Mouse (Mus musculus): Measurements from ENCODE around the gene Kcnma1. TPM values are rescaled to one million over a fixed set of nuclear protein-coding genes. Genes with fewer than 3 reads are reported as not detected.

Kcnma1 gene
- polyA plus RNA-seq, 1 experiment from 2014 or later = 2.0 TPM

- H3K36me3 ChIP-seq (ENCODE audit: insufficient read depth, low read length) = no peaks in the 10 kb centered on the region
- peaks cover 3% of the 10 kb centered on the region; the same call in 1 of the 2 replicates for H3K27me3 ChIP-seq (ENCODE audit: insufficient read depth, low read length)
- no peaks in the 10 kb centered on the region for H3K9me3 ChIP-seq (ENCODE audit: low read length)
- WGBS = 78% methylated on average over 9 of the region's 9 CpGs
- H3K9ac ChIP-seq (replicated peaks; ENCODE audit: low read length) = no peak overlapping the region
- H3K27ac ChIP-seq (ENCODE audit: low read length) = no peak overlapping the region
- H3K4me3 ChIP-seq (ENCODE audit: low read length) = no peak overlapping the region
- no peak overlapping the region for H3K4me2 ChIP-seq (replicated peaks; ENCODE audit: low read depth, low read length)
- ATAC-seq (ENCODE audit: low FRiP score, low TSS enrichment) = no peak
- H3K4me1 ChIP-seq (ENCODE audit: insufficient read depth, low read length) = no peaks in the 10 kb centered on the region
Measured at GRCm38 (mm10) chr14:23587451-23587850, 426.8 kb downstream of the Kcnma1 start.

- Histone ChIP-seq H3K4me2 (replicated peaks; ENCODE audit: low read depth, low read length) (no peak overlapping the region), H3K4me1 (ENCODE audit: insufficient read depth, low read length) (no peaks in the 10 kb centered on the region), H3K27ac (ENCODE audit: low read length) (no peak overlapping the region), H3K27me3 (ENCODE audit: insufficient read depth, low read length) (peaks cover 6% of the 10 kb centered on the region; the same call in 1 of the 2 replicates), H3K9me3 (ENCODE audit: low read length) (no peaks in the 10 kb centered on the region), H3K4me3 (ENCODE audit: low read length) (no peak overlapping the region), H3K9ac (replicated peaks; ENCODE audit: low read length) (no peak overlapping the region), H3K36me3 (ENCODE audit: insufficient read depth, low read length) (no peaks in the 10 kb centered on the region)
- WGBS = 15% methylated on average over 2 of the region's 2 CpGs
- ATAC-seq (ENCODE audit: low FRiP score, low TSS enrichment) = no peak
Measured at GRCm38 (mm10) chr14:23583235-23583634, 431.1 kb downstream of the Kcnma1 start.

GRCm38 (mm10) chr14:23581282-23581681 is 433.0 kb downstream of the Kcnma1 start:
- Histone ChIP-seq H3K4me3 (ENCODE audit: low read length) (no peak overlapping the region), H3K27ac (ENCODE audit: low read length) (no peak overlapping the region), H3K9me3 (ENCODE audit: low read length) (no peaks in the 10 kb centered on the region), H3K27me3 (ENCODE audit: insufficient read depth, low read length) (peaks cover 3% of the 10 kb centered on the region; the same call in 1 of the 2 replicates), H3K9ac (replicated peaks; ENCODE audit: low read length) (no peak overlapping the region), H3K4me1 (ENCODE audit: insufficient read depth, low read length) (no peaks in the 10 kb centered on the region), H3K36me3 (ENCODE audit: insufficient read depth, low read length) (no peaks in the 10 kb centered on the region), H3K4me2 (replicated peaks; ENCODE audit: low read depth, low read length) (no peak overlapping the region)
- no peak for ATAC-seq (ENCODE audit: low FRiP score, low TSS enrichment)
- 77% methylated on average over 3 of the region's 3 CpGs for WGBS

- no peaks in the 10 kb centered on the region for H3K36me3 ChIP-seq (ENCODE audit: insufficient read depth, low read length)
- H3K4me2 ChIP-seq (replicated peaks; ENCODE audit: low read depth, low read length) = no peak overlapping the region
- WGBS = 2% methylated on average over 2 of the region's 2 CpGs
- H3K4me1 ChIP-seq (ENCODE audit: insufficient read depth, low read length) = no peaks in the 10 kb centered on the region
- H3K9me3 ChIP-seq (ENCODE audit: low read length) = no peaks in the 10 kb centered on the region
- no peak overlapping the region for H3K9ac ChIP-seq (replicated peaks; ENCODE audit: low read length)
- ATAC-seq (ENCODE audit: low FRiP score, low TSS enrichment) = no peak
- H3K4me3 ChIP-seq (ENCODE audit: low read length) = no peak overlapping the region
- no peak overlapping the region for H3K27ac ChIP-seq (ENCODE audit: low read length)
- H3K27me3 ChIP-seq (ENCODE audit: insufficient read depth, low read length) = peaks cover 3% of the 10 kb centered on the region; the same call in 1 of the 2 replicates
Measured at GRCm38 (mm10) chr14:23575951-23576350, 438.3 kb downstream of the Kcnma1 start.

GRCm38 (mm10) chr14:23574136-23574535 is 440.2 kb downstream of the Kcnma1 start:
- no peak overlapping the region for H3K9ac ChIP-seq (replicated peaks; ENCODE audit: low read length)
- H3K4me1 ChIP-seq (ENCODE audit: insufficient read depth, low read length) = no peaks in the 10 kb centered on the region
- WGBS = 76% methylated on average over 4 of the region's 4 CpGs
- no peak overlapping the region for H3K27ac ChIP-seq (ENCODE audit: low read length)
- no peak for ATAC-seq (ENCODE audit: low FRiP score, low TSS enrichment)
- no peak overlapping the region for H3K4me3 ChIP-seq (ENCODE audit: low read length)
- H3K9me3 ChIP-seq (ENCODE audit: low read length) = no peaks in the 10 kb centered on the region
- no peak overlapping the region for H3K4me2 ChIP-seq (replicated peaks; ENCODE audit: low read depth, low read length)
- no peaks in the 10 kb centered on the region; the same call in 1 of the 2 replicates for H3K27me3 ChIP-seq (ENCODE audit: insufficient read depth, low read length)
- H3K36me3 ChIP-seq (ENCODE audit: insufficient read depth, low read length) = no peaks in the 10 kb centered on the region

- no peaks in the 10 kb centered on the region for H3K36me3 ChIP-seq (ENCODE audit: insufficient read depth, low read length)
- no peaks in the 10 kb centered on the region for H3K9me3 ChIP-seq (ENCODE audit: low read length)
Measured at GRCm38 (mm10) chr14:23573385-23573784, 440.9 kb downstream of the Kcnma1 start.

GRCm38 (mm10) chr14:23572778-23573177 is 441.5 kb downstream of the Kcnma1 start:
- no peak for ATAC-seq (ENCODE audit: low FRiP score, low TSS enrichment)
- H3K9ac ChIP-seq (replicated peaks; ENCODE audit: low read length) = no peak overlapping the region
- 62% methylated on average over 1 of the region's 1 CpGs for WGBS
- H3K4me3 ChIP-seq (ENCODE audit: low read length) = no peak overlapping the region
- H3K4me1 ChIP-seq (ENCODE audit: insufficient read depth, low read length) = no peaks in the 10 kb centered on the region
- H3K36me3 ChIP-seq (ENCODE audit: insufficient read depth, low read length) = no peaks in the 10 kb centered on the region
- H3K27me3 ChIP-seq (ENCODE audit: insufficient read depth, low read length) = no peaks in the 10 kb centered on the region; the same call in 1 of the 2 replicates
- no peak overlapping the region for H3K27ac ChIP-seq (ENCODE audit: low read length)
- H3K4me2 ChIP-seq (replicated peaks; ENCODE audit: low read depth, low read length) = no peak overlapping the region
- H3K9me3 ChIP-seq (ENCODE audit: low read length) = no peaks in the 10 kb centered on the region

More at GRCm38 (mm10) chr14:23573385-23573784, 440.9 kb downstream of the Kcnma1 start:
- no peak overlapping the region for H3K4me2 ChIP-seq (replicated peaks; ENCODE audit: low read depth, low read length)
- 66% methylated on average over 3 of the region's 3 CpGs for WGBS
- ATAC-seq (ENCODE audit: low FRiP score, low TSS enrichment) = no peak
- H3K4me3 ChIP-seq (ENCODE audit: low read length) = no peak overlapping the region
- no peak overlapping the region for H3K27ac ChIP-seq (ENCODE audit: low read length)
- H3K27me3 ChIP-seq (ENCODE audit: insufficient read depth, low read length) = no peaks in the 10 kb centered on the region; the same call in 1 of the 2 replicates
- H3K4me1 ChIP-seq (ENCODE audit: insufficient read depth, low read length) = no peaks in the 10 kb centered on the region
- no peak overlapping the region for H3K9ac ChIP-seq (replicated peaks; ENCODE audit: low read length)

GRCm38 (mm10) chr14:23570251-23570650 is 444.0 kb downstream of the Kcnma1 start:
- no peak overlapping the region for H3K4me3 ChIP-seq (ENCODE audit: low read length)
- 0 out of 2 replicates have a peak, but pooled peaks cover 3% of the 10 kb centered on the region for H3K4me1 ChIP-seq (ENCODE audit: insufficient read depth, low read length)
- ATAC-seq (ENCODE audit: low FRiP score, low TSS enrichment) = no peak
- no peak overlapping the region for H3K4me2 ChIP-seq (replicated peaks; ENCODE audit: low read depth, low read length)
- no peaks in the 10 kb centered on the region for H3K27me3 ChIP-seq (ENCODE audit: insufficient read depth, low read length)
- 0 out of 2 replicates have a peak, but pooled peaks cover 3% of the 10 kb centered on the region for H3K9me3 ChIP-seq (ENCODE audit: low read length)
- H3K27ac ChIP-seq (ENCODE audit: low read length) = no peak overlapping the region
- no peak overlapping the region for H3K9ac ChIP-seq (replicated peaks; ENCODE audit: low read length)
- WGBS = 68% methylated on average over 1 of the region's 1 CpGs
- H3K36me3 ChIP-seq (ENCODE audit: insufficient read depth, low read length) = no peaks in the 10 kb centered on the region

GRCm38 (mm10) chr14:23565931-23566330 is 448.4 kb downstream of the Kcnma1 start:
- Histone ChIP-seq H3K27ac (ENCODE audit: low read length) (no peak overlapping the region), H3K27me3 (ENCODE audit: insufficient read depth, low read length) (no peaks in the 10 kb centered on the region), H3K36me3 (ENCODE audit: insufficient read depth, low read length) (no peaks in the 10 kb centered on the region), H3K4me2 (replicated peaks; ENCODE audit: low read depth, low read length) (no peak overlapping the region), H3K4me3 (ENCODE audit: low read length) (no peak overlapping the region), H3K9ac (replicated peaks; ENCODE audit: low read length) (no peak overlapping the region), H3K4me1 (ENCODE audit: insufficient read depth, low read length) (peaks cover 12% of the 10 kb centered on the region), H3K9me3 (ENCODE audit: low read length) (0 out of 2 replicates have a peak, but pooled peaks cover 3% of the 10 kb centered on the region)
- 56% methylated on average over 3 of the region's 3 CpGs for WGBS
- no peak for ATAC-seq (ENCODE audit: low FRiP score, low TSS enrichment)

GRCm38 (mm10) chr14:23564474-23564873 is 449.8 kb downstream of the Kcnma1 start:
- no peaks in the 10 kb centered on the region for H3K27me3 ChIP-seq (ENCODE audit: insufficient read depth, low read length)
- H3K27ac ChIP-seq (ENCODE audit: low read length) = no peak overlapping the region
- no peak overlapping the region for H3K4me2 ChIP-seq (replicated peaks; ENCODE audit: low read depth, low read length)
- 0 out of 2 replicates have a peak, but pooled peaks cover 3% of the 10 kb centered on the region for H3K9me3 ChIP-seq (ENCODE audit: low read length)
- H3K4me3 ChIP-seq (ENCODE audit: low read length) = no peak overlapping the region
- no peaks in the 10 kb centered on the region for H3K36me3 ChIP-seq (ENCODE audit: insufficient read depth, low read length)
- no peak for ATAC-seq (ENCODE audit: low FRiP score, low TSS enrichment)
- WGBS = 45% methylated on average over 7 of the region's 7 CpGs
- H3K9ac ChIP-seq (replicated peaks; ENCODE audit: low read length) = no peak overlapping the region
- peaks cover 12% of the 10 kb centered on the region for H3K4me1 ChIP-seq (ENCODE audit: insufficient read depth, low read length)

All from kidney, embryonic 16.5 days (tissue).